Mouse (Mus musculus): Measurements from ENCODE around the gene Gm20481. TPM values are rescaled to one million over a fixed set of nuclear protein-coding genes. Genes with fewer than 3 reads are reported as not detected.
A peak's percentile ranks its signal among the peaks of the same experiment; 100 is the strongest.
"Not testable (repeated sequence)": the region's sequence is repeated elsewhere in the genome, so short reads cannot be mapped to it uniquely, and the experiment has no call there.

The Gm20481 gene
- total RNA-seq, 2 experiments from 2014 or later: not detected

DNA sequence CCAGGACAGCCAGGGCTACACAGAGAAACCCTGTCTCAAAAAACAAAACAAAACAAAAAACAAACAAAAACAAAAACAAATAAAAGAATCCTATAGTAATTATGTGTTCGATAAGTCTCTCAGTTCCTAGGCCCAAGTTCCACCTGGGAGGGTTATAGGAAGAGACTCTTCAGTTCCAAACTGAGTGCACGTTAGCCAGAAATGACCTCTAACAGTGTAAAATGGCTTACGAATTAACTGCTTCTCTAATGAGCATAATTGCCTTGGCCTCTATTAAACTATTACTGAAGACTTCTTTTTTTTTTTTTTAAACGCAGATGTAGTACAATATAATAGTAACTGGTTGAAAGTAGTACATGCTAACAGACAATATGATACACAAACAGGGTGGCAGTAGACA, 15.8 kb upstream of the Gm20481 start:
- intact Hi-C loops (cut with DNase I): no loop called here
- DNase-seq: no peak
- H3K4me3 ChIP-seq: no peak overlapping the region
- H3K27ac ChIP-seq: no peak overlapping the region
- TF ChIP-seq CTCF (IDR thresholded peaks at IDR 0.05): no peak

- no peak for TF ChIP-seq CTCF (IDR thresholded peaks at IDR 0.05)
- Histone ChIP-seq H3K27ac (no peak overlapping the region), H3K4me3 (no peak overlapping the region)
- no peak for DNase-seq
- intact Hi-C loops (cut with DNase I): loop anchor here (1.0 kb wide), 1 partner anchor 23 kb away; no protein-coding TSS in a partner anchor
Observed at GRCm38 (mm10) chr17:34954831-34955230, 14.9 kb upstream of the Gm20481 start.

DNA sequence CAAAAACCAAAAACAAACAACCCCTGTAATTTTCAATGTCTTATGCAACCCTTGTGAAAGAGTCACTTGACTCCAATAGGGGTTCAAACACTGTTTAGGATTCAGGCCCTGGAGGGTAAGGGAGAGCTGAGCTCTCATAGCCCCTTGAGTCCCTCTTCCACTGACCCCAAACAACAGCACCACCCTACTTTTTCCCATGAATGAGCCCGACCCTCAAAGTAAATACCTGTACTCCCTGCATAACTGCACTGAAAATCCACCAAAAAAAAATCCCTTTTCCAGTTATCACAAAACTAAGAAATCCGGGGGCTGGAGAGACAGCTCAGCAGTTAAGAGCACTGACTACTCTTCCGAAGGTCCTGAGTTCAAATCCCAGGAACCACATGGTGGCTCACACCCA, 13.8 kb upstream of the Gm20481 start:
- intact Hi-C loops (cut with DNase I): loop anchor here (1.0 kb wide), 1 partner anchor 22 kb away; no protein-coding TSS in a partner anchor
- no peak for TF ChIP-seq CTCF (IDR thresholded peaks at IDR 0.05)
- DNase-seq: no peak
- Histone ChIP-seq H3K4me3 (no peak overlapping the region), H3K27ac (no peak overlapping the region)

- peak; percentile 48 for TF ChIP-seq CTCF (IDR thresholded peaks at IDR 0.05)
- intact Hi-C loops (cut with DNase I): no loop called here
Observed at GRCm38 (mm10) chr17:34956340-34956739, 13.4 kb upstream of the Gm20481 start.

DNA sequence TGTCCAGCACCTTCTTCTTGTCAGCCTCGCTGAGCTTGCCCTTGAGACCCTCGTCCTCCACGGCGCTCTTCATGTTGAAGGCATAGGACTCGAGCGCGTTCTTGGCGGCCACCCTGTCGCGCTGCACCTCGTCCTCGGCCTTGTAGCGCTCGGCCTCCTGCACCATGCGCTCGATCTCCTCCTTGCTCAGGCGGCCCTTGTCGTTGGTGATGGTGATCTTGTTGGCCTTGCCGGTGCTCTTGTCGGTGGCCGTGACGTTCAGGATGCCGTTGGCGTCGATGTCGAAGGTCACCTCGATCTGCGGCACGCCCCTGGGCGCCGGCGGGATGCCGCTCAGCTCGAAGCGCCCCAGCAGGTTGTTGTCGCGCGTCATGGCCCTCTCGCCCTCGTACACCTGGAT, 12.4 kb upstream of the Gm20481 start:
- intact Hi-C loops (cut with DNase I); DNase-seq; H3K27ac ChIP-seq: not testable (repeated sequence)
- H3K4me3 ChIP-seq: peak overlapping the region; percentile 51

More at GRCm38 (mm10) chr17:34956340-34956739, 13.4 kb upstream of the Gm20481 start:
- no peak for DNase-seq
- Histone ChIP-seq H3K4me3 (no peak overlapping the region), H3K27ac (no peak overlapping the region)

- intact Hi-C loops (cut with DNase I); DNase-seq; H3K27ac ChIP-seq: not testable (repeated sequence)
- peak overlapping the region; percentile 51 for H3K4me3 ChIP-seq
Observed at GRCm38 (mm10) chr17:34957966-34958365, 11.7 kb upstream of the Gm20481 start.

GRCm38 (mm10) chr17:34958734-34959129, 11.0 kb upstream of the Gm20481 start:
- peak; percentile 44 for DNase-seq
- intact Hi-C loops (cut with DNase I): not testable (repeated sequence)
- H3K27ac ChIP-seq: peak overlapping the region; percentile 95
- peak overlapping the region; percentile 83 for H3K4me3 ChIP-seq

GRCm38 (mm10) chr17:34959130-34959778, 10.5 kb upstream of the Gm20481 start, which contains the start of gene Hspa1b:
TSS of gene Hspa1b (minus strand) at chr17:34959238.
- peak; percentile 85 for DNase-seq
- intact Hi-C loops (cut with DNase I): not testable (repeated sequence)
- peak within 1 kb of the TSS; percentile 95 for H3K27ac ChIP-seq
- peak within 1 kb of the TSS; percentile 83 for H3K4me3 ChIP-seq

- DNase-seq: peak; percentile 42
- Histone ChIP-seq H3K27ac (peak overlapping the region; percentile 95), H3K4me3 (peak overlapping the region; percentile 83)
- intact Hi-C loops (cut with DNase I): no loop called here
- TF ChIP-seq CTCF (IDR thresholded peaks at IDR 0.05): no peak
Observed at GRCm38 (mm10) chr17:34959881-34960515, 9.7 kb upstream of the Gm20481 start.

DNA sequence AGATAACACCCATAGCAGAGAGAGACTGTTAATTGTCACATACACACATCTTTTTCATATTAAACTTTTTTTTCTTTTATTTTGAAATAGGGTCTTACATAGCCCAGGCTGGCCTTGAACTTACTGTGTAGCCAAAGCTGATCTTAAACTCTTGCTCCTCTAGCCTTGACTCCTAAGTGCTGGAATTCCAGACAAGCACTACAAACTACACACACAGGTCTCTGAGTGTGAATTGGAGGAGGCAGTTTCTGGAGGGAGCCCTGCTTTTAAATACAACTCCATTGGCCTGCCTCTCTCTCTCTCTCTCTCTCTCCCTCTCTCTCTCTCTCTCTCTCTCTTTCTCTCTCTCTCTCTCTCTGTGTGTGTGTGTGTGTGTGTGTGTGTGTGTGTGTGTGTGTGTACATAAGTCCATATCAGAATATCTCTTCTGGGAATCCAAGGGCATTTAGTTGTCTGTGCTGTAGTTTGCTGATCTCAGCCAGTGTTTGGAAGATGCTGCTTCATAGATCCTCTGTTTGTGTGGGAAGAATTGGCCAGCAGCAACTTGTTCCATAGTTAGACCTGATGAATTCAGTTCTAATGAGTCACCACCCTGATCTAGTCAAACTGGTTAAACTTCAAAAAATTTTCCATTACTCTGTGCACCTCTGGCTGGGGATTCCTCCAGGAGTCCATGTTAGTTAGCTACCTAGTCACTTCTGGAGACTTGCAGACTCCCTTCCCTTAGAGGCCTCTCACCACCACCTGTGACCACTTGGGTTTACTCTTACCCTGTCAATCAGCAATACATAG, 8.8 kb upstream of the Gm20481 start:
- peak overlapping the region; percentile 95 for H3K27ac ChIP-seq
- no peak for DNase-seq
- TF ChIP-seq CTCF (IDR thresholded peaks at IDR 0.05): no peak
- no peak overlapping the region for H3K4me3 ChIP-seq
- intact Hi-C loops (cut with DNase I): no loop called here

GRCm38 (mm10) chr17:34962125-34962524, 7.6 kb upstream of the Gm20481 start:
- TF ChIP-seq CTCF (IDR thresholded peaks at IDR 0.05): no peak
- no peak for DNase-seq
- no peak overlapping the region for H3K4me3 ChIP-seq
- peak overlapping the region; percentile 83 for H3K27ac ChIP-seq
- intact Hi-C loops (cut with DNase I): no loop called here

GRCm38 (mm10) chr17:34962841-34963240, 6.9 kb upstream of the Gm20481 start:
- 0 out of 2 replicates have a peak overlapping the region, but pooled peaks have one; percentile 57 for H3K27ac ChIP-seq
- intact Hi-C loops (cut with DNase I): no loop called here
- DNase-seq: no peak

GRCm38 (mm10) chr17:34964640-34965049, 5.1 kb upstream of the Gm20481 start:
- intact Hi-C loops (cut with DNase I): no loop called here
- no peak for TF ChIP-seq CTCF (IDR thresholded peaks at IDR 0.05)
- no peak overlapping the region for H3K4me3 ChIP-seq
- H3K27ac ChIP-seq: peak overlapping the region; percentile 77
- no peak for DNase-seq

More at GRCm38 (mm10) chr17:34962841-34963240, 6.9 kb upstream of the Gm20481 start:
- no peak for TF ChIP-seq CTCF (IDR thresholded peaks at IDR 0.05)
- H3K4me3 ChIP-seq: no peak overlapping the region

Measured in gastrocnemius, adult 2 months (tissue).